Mouse (Mus musculus): Measurements from ENCODE around the gene Tnfaip2.

GRCm38 (mm10) chr12:111434164-111434744, 8.0 kb upstream of the Tnfaip2 start:
- no peak for TF ChIP-seq GATA1 (IDR thresholded peaks at IDR 0.05; ENCODE audit: borderline replicate concordance, low read length)
- TF ChIP-seq FLI1 (IDR thresholded peaks at IDR 0.05; ENCODE audit: low read length): no peak
